Mouse (Mus musculus) 3T3-L1 (cell line): ENCODE results near the gene Mob1b.

Experiments used
- DNase-seq: peaks from one replicate; pipeline ENCODE4 v3.0.0-alpha.2; 2015; ENCODE audit warnings: low read depth, low spot score

Gene Mob1b

DNA sequence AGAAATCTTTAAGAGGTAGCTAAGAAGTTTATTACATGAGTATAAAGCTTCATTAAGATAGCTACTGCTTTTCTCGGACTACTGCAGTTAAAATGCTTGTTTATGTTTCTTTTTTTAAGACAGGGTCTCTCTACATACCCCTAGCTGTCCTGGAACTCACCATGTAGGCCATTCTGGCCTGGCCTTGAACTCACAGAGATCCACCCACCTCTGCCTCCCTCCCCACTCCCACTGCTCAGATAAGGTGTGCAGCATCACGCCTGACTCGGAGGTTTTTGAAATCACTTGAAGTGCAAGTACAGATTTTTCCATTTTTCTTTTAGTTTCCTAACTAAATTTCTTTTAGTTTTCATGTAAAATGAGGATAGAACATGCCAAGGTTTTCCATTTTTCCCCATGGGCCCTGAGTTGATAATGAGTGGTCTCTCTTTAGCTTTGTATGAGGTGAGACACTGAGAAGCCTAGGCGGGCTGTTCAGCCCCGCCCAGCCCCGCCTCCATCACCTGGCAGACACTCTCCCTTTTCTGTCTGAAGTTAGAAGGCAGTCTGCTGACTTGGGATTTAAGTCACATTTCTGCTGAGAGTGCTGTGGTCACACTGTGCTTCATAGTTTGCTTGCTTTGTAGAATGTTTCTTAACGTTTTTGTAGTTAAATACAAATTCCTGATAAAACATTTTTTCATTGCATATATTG is 61.6 kb downstream of the Mob1b start:
- DNase-seq: no peak

DNA sequence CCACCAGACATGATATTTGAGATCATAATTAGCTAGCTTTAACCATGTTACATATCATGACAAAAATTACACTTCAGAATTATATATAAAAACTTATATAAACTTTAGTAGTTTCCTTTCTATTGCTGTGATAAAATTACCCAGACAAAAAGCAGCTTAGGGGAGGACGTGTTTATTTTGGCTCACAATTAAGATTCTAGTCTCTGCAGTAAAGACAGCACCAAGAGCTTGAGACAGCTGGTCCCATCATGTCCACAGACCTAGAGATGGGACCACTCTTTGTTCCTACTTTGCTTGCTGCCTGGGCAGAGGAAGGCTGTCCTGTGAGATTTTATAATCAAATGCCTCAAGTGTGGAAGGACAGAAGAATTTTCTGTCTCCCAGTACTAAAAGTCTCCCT is 64.4 kb downstream of the Mob1b start:
- DNase-seq: no peak

GRCm38 (mm10) chr5:88790675-88791074 is 70.0 kb downstream of the Mob1b start:
- DNase-seq: no peak

GRCm38 (mm10) chr5:88791256-88792245 is 70.9 kb downstream of the Mob1b start:
- DNase-seq: peak; percentile 78

DNA sequence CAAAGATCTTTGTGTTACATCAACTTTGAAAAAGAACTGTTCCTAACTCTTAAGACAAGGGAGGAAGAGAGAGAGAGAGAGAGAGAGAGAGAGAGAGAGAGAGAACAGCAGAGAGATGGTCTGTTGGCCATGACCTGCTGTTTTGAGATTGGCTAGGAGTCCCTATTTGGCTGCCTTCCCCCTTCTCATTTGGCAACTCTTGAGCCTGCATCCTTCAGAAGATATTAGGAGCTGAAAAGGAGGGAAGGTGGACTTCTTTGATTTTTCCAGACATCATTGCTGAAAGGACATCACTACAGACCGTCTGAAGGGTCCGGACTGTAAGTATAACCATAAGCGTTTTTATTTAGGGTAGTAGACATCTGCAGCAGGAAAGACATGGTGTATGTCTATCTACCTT is 73.0 kb downstream of the Mob1b start:
- DNase-seq: no peak

DNA sequence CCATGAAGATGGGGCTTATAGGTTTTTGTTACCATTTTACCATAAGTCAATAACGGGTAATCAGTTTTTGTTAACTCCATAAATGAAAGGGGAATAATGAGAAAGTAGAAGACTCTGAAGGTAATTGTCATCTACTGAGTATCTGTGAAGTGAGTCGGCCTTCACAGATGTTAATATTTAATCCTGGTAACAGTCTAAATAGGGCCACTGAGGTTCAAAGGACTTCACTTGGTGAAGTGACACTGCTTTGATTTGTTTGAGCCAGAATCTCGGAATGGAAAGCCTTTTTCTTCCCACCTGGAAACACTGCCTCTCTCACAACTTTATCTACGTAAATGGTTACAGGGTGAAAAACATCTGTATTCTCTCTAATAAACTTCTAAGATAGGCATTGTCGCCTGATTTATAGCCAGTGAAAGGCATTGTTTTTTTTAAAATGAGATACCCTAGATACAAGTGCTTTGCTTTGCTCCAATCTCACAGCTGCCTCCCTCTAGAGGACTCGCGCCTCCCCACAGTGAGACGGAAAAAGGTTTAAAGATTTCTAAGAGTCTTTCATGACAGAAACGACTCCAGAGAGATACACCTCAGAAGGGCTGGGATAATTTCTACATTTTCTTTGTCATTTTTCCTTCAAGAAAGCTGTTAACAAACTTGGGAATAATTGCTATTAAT is 75.4 kb downstream of the Mob1b start:
- DNase-seq: no peak

DNA sequence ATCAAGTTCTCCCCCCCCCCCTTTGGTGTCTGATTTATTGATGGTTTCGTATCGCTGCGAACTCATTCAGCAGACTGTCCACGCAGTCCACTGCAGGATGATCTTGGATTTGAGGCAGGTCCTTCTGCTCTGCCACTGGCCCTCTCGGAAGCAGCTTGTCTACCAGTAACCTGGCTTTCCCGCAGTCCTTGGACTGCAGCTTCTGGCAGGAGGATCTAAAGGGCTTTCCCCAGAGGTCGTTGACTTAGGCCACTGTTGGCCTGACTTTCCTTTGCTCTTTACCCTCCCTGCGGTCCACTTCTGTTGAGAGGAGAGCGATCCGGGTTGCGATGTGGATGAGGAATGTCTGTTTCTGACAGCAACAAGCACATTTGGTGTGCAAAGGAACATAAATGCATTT is 75.9 kb downstream of the Mob1b start:
- DNase-seq: no peak

GRCm38 (mm10) chr5:88797121-88797520 is 76.5 kb downstream of the Mob1b start:
- DNase-seq: no peak

- DNase-seq: no peak
These were observed 85.0 kb downstream of the Mob1b start for GRCm38 (mm10) chr5:88805616-88806015.

DNA sequence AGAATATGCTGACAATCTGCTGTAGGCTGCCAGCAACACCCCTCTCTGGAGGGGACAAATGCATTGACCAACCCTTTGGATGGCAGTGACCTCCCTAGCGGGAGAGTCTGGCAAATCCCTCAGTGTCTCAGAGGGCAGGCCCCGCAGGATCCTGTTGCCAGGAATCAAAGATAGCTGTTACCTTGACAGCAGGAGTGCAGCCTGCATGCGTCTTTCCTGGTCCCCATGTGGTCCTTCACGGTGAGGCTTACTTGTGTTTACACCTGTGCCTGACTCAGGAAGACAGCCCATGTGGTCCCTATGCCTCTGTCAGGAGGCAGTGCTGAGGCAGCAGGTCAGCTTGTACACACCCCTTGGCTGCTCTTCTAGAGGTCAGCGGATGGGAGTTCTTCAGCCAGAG is 85.6 kb downstream of the Mob1b start:
- no peak for DNase-seq

DNA sequence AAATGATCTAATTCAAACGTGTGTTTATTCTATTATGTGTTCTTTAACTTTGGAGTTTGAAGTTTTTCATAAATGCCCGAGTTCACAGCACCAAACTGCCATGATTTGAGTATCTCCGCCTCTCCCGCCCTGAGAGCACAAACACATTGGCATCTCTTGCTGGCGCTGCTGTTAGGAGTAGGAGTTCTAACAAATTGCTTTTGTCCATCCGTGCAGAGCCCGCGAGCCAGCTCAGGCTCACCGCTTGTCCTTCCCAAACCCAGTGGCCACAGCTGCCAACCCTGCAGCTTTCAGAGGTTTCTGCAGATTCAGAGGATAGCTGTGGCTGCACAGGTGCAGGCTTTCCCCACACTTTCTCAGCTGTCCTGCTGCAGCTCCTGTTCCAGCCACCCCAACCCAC is 86.7 kb downstream of the Mob1b start:
- no peak for DNase-seq

DNA sequence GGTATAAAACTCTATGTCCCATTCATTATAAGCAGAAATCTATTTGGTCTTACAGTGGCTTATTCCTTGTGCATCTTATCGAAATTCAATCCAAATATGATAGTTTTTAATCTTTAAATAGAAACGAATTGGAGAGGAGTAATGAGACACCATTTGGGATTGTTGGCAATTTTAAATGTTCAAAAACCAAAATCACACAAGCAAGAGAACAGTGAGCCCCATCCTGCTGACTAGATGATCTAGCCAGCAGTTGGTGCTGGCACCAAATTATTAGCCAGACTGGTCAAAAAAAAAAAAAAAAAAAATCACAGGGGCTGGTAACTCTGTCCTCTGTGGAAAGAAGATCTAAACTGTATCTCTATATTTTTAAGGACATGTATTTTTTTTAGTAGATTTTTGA is 92.5 kb downstream of the Mob1b start:
- DNase-seq: no peak
